Comparison of ENCODE assay signal across 11 mouse cellular contexts in the genomic region with DNA sequence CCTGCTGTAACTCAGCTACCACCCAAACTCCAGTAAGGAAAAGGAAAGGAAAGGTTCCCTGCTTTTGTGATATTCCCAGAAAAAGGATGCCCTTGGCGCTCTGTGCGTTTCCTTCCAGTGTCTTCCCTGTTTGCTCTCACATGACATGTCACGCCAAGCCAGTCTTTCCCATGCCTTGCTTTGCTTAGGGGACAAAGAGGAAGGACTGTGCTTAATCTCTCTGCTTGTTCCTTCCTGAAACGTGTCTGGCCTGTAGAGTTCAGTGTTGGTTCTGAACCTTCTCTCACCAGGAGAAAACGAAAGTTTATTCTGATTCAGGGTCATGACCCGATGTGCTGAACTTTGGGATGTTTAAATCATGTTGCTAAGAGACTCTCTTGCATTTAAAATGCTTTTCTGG. TPM values are rescaled to one million over a fixed set of nuclear protein-coding genes. Genes with fewer than 3 reads are reported as not detected.
DNase-seq lines count a peak whose midpoint lies in the region; ATAC-seq and TF ChIP-seq lines count a peak whose summit lies in the region.
"Had no signal": no experiment of that assay in that cellular context is flagged by ENCODE, and none has a peak within 500 bp of the region (broad histone marks: within the 10 kb centered on the region; RNA-seq: fewer than 3 reads in every experiment).

No protein-coding gene starts in this region.

- no peaks in the 10 kb centered on the region for H3K27me3 ChIP-seq in liver, postnatal 0 days (ENCODE audit: insufficient read depth, low read length)

- no peak for TF ChIP-seq CTCF in liver, postnatal 0 days (IDR thresholded peaks at IDR 0.05; ENCODE audit: low read depth)

- DNase-seq in adrenal gland, adult (ENCODE audit: inconsistent age in 2 of 2, low spot score in 1 of 2), result peak; percentile 52 to 79
- DNase-seq in adrenal gland, postnatal 25 days, result no peak
- peak; percentile 51 for DNase-seq in heart, postnatal 25 days (ENCODE audit: low spot score)
- peak; percentile 33 for DNase-seq in liver, postnatal 0 days
- DNase-seq in left cerebral cortex, postnatal 10 days (ENCODE audit: extremely low spot score in 1 of 2, low spot score in 2 of 2), result no peak
- DNase-seq in layer of hippocampus, adult 11-12 months (ENCODE audit: low spot score), result no peak
- DNase-seq: cerebellum, postnatal 14 days; right cerebral cortex, postnatal 14 days; thymus, postnatal 4 days had no signal

- H3K27ac ChIP-seq in brown adipose tissue, adult 24 weeks (replicated peaks; ENCODE audit: low read depth, low read length), result peak overlapping the region; percentile 86
- H3K27ac ChIP-seq in liver, postnatal 0 days (ENCODE audit: low read depth), result peak overlapping the region; percentile 85

- no peak overlapping the region for H3K4me3 ChIP-seq in brown adipose tissue, adult 24 weeks (ENCODE audit: insufficient read depth, low read depth, low read length)
- no peak overlapping the region for H3K4me3 ChIP-seq in liver, postnatal 0 days (ENCODE audit: low read depth, low read length)

- intact Hi-C loops in heart, postnatal 25 days (cut with DNase I), result no loop called here
- intact Hi-C loops in left cerebral cortex, postnatal 10 days (cut with DNase I), result no loop called here

- no peak overlapping the region for H3K9ac ChIP-seq in liver, postnatal 0 days (replicated peaks)

- H3K9me3 ChIP-seq in liver, postnatal 0 days (ENCODE audit: low read length), result no peaks in the 10 kb centered on the region

- peak; percentile 85 for TF ChIP-seq EP300 in liver, postnatal 0 days (IDR thresholded peaks at IDR 0.05; ENCODE audit: low read depth)

- no peak overlapping the region for H3K4me2 ChIP-seq in liver, postnatal 0 days (ENCODE audit: low read depth, low read length)

- WGBS in liver, postnatal 0 days (ENCODE audit: insufficient replicate concordance), result 15% methylated on average over 6 of the region's 6 CpGs

- peak; percentile 54 for ATAC-seq in liver, postnatal 0 days
- no peak for ATAC-seq in erythroid progenitor cell, adult 5-6 weeks (replicated peaks; ENCODE audit: low FRiP score, poor library complexity, severe bottlenecking)

- H3K4me1 ChIP-seq in brown adipose tissue, adult 24 weeks (ENCODE audit: control insufficient read depth, insufficient read depth, insufficient read length, low read length), result peaks cover 31% of the 10 kb centered on the region
- H3K4me1 ChIP-seq in liver, postnatal 0 days (ENCODE audit: insufficient read depth), result peaks cover 2% of the 10 kb centered on the region; the same call in 1 of the 2 replicates

- H3K36me3 ChIP-seq in liver, postnatal 0 days (replicated peaks; ENCODE audit: insufficient read depth, low read length), result no peaks in the 10 kb centered on the region

RNA-seq across cellular contexts. Expression of a gene that starts 28.2 kb away (rescaled TPM):
- 17.2 and 21.0 TPM in 2 replicates for total RNA-seq in adrenal gland, postnatal 25 days (2021)
- 17.6 and 26.8 TPM in 2 replicates for polyA plus RNA-seq in brown adipose tissue, adult 24 weeks (2012; ENCODE audit: insufficient read depth, insufficient read length, missing spikeins)
- total RNA-seq in heart, postnatal 25 days (2021), result 10 to 100 TPM; 16.9 to 17.1 TPM
- polyA plus RNA-seq in liver, postnatal 0 days (2015; fragmentation: Nextera tagmentation; extraction: Ambion mirVana), result 10.1 and 11.4 TPM in 2 replicates
- 1 to 10 TPM; 3.0 to 5.3 TPM for total RNA-seq in left cerebral cortex, postnatal 10 days (2021)
- total RNA-seq in erythroid progenitor cell, adult 5-6 weeks (2015; ENCODE audit: low replicate concordance), result 1.4 TPM in 1 of 2 replicates, not detected in the other
- 0.68 TPM in 1 of 2 replicates, not detected in the other for total RNA-seq in erythroid progenitor cell, adult 5-6 weeks (2017; ENCODE audit: low replicate concordance)

RNA-seq across cellular contexts. Expression of a gene that starts 45.1 kb away (rescaled TPM):
- total RNA-seq in adrenal gland, postnatal 25 days (2021), result 751 and 795 TPM in 2 replicates
- 729 and 792 TPM in 2 replicates for polyA plus RNA-seq in brown adipose tissue, adult 24 weeks (2012; ENCODE audit: insufficient read depth, insufficient read length, missing spikeins)
- total RNA-seq in heart, postnatal 25 days (2021), result 100 to 1,000 TPM; 460 to 507 TPM
- polyA plus RNA-seq in liver, postnatal 0 days (2015; fragmentation: Nextera tagmentation; extraction: Ambion mirVana), result 455 and 469 TPM in 2 replicates
- 100 to 1,000 TPM; 386 to 405 TPM for total RNA-seq in left cerebral cortex, postnatal 10 days (2021)
- 1,192 and 1,255 TPM in 2 replicates for total RNA-seq in erythroid progenitor cell, adult 5-6 weeks (2015; ENCODE audit: low replicate concordance)
- total RNA-seq in erythroid progenitor cell, adult 5-6 weeks (2017; ENCODE audit: low replicate concordance), result 229 and 382 TPM in 2 replicates

Comparison
In these comparisons a context has a peak if more than half of its experiments do, and no peak if none do; other contexts are left out.
1. DNase-seq: peak in adrenal gland, adult (2 of 2), heart, postnatal 25 days (single experiment) and liver, postnatal 0 days (single experiment); none in adrenal gland, postnatal 25 days (single experiment), left cerebral cortex, postnatal 10 days (0 of 2) and layer of hippocampus, adult 11-12 months (single experiment).